Mouse (Mus musculus) left cerebral cortex, adult 11 months (tissue): ENCODE results near the gene Ptpn13.

ENCODE experiments used
- DNase-seq: peaks from one replicate; pipeline ENCODE4 v3.0.0; 2022; ENCODE audit warnings: low spot score

The Ptpn13 gene

GRCm38 (mm10) chr5:103423305-103423926 lies 1.6 kb upstream of the Ptpn13 start:
- no peak for DNase-seq

DNA sequence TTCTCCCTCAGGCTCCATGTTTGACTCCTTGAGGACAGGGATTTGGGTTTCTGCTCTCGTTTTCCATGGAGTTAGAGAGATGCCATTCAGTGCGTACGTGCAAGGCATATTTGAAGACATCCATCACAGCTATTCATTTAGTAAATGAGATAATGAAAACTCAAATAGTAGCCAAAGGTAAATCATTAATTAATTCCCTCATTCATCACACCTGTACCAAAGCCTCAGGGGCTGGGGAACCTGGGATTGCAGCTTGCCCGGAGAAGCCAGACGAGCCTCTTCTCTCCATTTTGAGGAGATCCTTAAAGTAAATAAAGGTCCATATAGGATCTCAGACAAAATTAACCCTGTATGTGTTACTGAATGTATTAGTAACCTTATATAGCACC lies 1.1 kb upstream of the Ptpn13 start:
- DNase-seq, result no peak

DNA sequence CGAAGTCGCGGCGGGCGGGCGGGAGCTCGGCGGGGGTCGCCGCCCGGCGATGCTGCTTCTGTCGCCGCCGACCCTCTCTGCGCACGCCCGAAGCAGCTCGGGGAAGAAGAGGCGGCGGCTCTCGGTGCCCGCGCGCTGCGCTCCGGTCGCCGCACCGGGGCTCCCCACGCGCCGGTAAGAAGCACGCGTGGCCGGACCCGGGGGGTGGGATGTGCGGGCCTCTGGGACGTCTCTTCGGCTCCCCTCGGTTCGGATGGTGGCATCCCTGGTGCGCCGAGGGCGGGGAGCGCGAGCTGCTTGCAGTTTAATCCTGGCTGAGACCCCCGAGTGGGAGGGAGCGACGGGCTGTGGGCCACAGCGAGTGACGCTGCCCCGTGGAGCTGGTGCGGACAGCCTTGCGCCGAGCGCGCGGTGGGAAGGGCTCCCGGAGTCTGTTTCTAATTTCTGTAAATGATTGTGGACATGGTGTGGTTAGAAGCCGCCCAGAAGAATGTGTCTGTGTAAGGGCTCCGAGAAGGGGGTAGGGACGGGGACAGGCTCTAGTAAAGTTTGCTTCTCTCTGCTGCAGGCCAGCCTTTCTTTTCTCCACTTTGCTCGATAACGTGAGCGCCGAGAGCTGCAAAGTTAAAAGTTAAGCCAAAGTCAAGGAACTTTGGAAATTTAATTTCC lies 505 bp downstream of the Ptpn13 start:
- no peak for DNase-seq

GRCm38 (mm10) chr5:103426250-103426649 lies 1.3 kb downstream of the Ptpn13 start:
- DNase-seq, result no peak

GRCm38 (mm10) chr5:103430986-103431385 lies 6.0 kb downstream of the Ptpn13 start:
- no peak for DNase-seq

DNA sequence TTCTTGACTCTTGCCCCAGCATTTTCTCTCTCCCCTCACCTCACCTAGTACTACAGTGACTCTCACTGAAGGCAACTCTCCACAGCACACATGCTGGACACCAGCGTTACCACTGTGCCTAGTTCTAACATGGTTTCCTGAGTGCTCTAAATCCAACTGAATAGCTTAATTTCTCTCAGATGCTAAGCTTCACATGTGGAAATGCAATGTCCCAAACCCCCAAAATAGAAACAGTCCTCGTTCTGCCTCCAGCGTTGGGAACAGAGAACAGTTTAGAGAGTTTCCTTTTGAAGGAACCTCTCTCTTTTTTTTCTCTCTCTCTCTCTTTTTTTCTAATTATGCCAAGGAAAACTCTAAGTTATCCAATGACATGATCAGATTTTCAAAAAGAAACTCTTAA lies 6.5 kb downstream of the Ptpn13 start:
- no peak for DNase-seq

DNA sequence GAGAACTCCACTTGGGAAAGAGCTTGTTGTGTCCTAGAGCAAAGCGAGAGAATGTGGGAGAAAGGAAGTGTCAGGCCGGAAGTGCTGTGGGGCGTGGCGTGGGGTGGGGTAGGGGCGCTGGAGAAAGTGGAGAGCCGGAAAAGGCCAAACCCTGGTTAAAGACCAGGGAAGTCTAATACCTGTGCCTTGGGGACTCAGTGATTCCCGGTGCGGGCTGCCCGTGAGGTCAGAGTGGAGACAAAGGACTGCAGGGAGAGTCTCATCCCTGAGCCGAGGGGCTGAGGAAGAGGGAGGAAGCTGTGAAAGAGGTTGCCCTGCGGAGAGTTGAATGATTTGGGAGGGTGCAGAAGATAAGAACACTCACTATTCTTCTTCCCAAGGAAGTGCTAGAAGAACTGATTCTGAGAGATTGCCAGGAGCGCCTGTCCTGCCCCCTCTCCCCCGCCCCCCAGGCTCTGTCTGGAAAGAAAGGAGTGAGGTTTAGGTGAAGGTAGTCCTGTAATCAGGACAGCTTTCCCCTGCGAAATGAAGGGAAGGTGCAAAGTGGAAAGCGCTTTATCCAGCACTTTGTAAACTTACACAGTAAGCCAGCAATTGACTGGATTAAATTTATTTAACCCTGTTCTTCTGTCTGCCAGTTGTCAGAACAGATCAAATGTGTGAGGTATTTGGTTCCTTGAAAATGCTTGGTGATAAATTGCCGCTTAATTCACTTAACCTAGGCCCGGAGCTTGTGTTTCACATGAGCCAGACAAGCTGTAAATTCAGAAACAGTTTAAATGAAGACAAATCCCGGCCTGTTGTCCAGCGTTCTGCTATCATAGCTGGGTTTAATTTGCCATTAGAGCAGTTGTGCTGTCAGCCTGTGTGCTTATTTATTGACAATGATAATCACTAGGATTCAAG lies 11.3 kb downstream of the Ptpn13 start:
- DNase-seq, result no peak

- no peak for DNase-seq
These were observed 12.7 kb downstream of the Ptpn13 start for GRCm38 (mm10) chr5:103437714-103438113.

GRCm38 (mm10) chr5:103439171-103439570 lies 14.2 kb downstream of the Ptpn13 start:
- DNase-seq, result no peak

GRCm38 (mm10) chr5:103440418-103441276 lies 15.7 kb downstream of the Ptpn13 start:
- no peak for DNase-seq

DNA sequence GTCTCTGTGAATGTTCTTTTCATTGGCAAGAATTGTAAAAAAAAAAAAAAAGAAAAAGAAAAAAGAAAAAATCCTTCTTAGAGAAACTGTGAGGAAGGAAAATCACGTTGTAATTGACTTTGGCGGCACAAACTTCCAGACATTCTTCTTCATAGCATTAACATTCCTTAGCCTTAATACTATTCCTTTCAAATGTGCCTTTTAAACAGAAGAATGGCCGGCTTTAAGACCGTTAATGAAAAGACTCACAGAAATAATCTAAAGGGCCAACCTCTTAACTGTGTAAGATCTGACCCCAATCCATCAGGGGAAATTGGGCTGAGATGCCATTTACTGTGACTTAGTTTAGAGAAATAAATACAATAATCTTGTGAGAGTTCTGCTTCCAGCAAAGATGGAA lies 16.7 kb downstream of the Ptpn13 start:
- no peak for DNase-seq

- DNase-seq, result no peak
These were observed 17.3 kb downstream of the Ptpn13 start for GRCm38 (mm10) chr5:103442269-103442688.

- DNase-seq, result no peak
These were observed 17.9 kb downstream of the Ptpn13 start for GRCm38 (mm10) chr5:103442921-103443320.

- DNase-seq, result no peak
These were observed 20.4 kb downstream of the Ptpn13 start for GRCm38 (mm10) chr5:103445383-103445782.

DNA sequence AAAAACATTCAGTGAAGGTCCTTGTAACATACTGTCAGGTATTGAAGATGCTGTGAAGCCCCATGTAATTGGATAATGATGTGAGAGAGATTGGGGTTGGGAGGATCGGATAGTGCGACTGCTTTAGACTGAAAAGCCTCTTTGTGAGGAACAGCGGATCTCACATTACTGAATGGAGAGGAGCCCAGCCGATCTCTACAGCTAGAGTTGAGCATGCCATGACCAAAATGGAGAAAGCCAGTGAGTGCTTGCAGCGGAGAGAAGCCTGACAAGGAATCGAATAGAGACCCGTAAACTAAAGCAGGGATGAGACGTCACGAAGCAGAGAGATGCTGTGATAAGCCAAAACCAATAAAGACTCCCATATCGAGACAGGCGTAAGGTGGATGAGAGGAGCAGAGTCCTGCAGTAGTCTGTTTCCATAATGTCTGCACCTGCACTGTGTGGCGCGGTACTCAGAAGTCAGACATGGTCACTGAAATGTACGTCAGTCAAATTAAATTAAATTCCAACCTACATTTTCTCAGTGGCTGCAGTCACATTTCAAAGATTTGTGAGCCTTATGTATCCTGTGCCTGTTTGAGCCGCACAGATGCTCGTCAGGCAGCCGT lies 22.9 kb downstream of the Ptpn13 start:
- no peak for DNase-seq

DNA sequence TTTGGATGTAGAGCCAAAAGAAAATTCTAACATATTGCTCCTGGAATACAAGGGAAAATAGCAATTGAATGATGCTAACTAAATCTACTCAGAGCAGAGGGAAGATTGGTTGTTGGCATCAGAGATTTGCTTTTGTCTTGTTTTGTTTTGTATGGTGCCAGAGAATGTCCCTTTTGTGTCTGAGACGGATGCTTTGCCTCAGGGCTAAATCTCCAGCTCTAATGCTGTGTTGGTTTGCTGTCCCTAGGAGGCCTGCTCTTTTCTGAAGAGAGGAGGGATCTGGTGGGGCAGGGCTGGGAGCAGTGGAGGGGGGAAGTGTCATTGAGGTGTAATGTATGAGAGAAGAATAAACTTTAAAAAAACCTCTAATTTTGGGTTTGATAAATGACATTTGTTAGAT lies 23.5 kb downstream of the Ptpn13 start:
- DNase-seq, result no peak

DNA sequence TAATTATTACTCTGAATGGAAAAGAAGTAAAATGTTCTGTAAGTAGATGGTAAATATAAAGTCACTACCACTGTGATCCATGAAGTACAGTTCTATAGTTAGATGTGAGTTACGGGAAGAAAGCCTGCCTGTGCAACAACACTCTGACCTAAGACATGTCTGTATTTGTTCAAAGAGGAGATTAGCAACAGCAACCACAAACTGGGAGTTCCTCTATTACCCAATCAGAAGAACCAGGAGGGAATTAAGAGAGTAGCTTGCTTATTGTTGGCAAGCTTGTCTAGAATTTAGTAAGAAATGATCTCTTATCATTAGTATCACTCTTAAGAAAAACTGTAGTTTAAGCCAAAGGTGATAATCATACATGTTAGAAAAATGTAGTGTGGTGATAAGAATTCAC lies 25.7 kb downstream of the Ptpn13 start:
- DNase-seq, result no peak

- no peak for DNase-seq
These were observed 28.6 kb downstream of the Ptpn13 start for GRCm38 (mm10) chr5:103453361-103454140.

- no peak for DNase-seq
These were observed 31.8 kb downstream of the Ptpn13 start for GRCm38 (mm10) chr5:103456794-103457193.

DNA sequence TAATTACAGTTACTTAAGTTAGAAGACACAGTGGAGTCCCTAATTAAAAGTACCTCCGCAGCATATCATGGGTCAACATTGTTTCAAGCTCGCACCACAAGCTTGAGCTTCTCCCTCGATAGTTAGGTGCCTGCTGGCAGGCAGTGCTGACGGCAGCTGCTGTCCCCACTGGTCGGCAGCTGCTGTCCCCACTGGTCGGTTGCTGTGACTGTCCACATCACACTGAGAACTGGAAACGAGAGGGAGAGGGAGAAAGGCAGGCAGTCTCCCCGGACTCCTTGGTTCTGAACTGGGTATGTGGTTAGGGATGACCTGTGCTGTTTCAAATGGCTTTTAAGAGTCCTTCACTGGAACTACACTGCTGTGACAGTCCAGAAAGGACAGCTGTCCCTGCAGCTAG lies 33.4 kb downstream of the Ptpn13 start:
- DNase-seq, result no peak
